Mouse (Mus musculus): ENCODE results near the gene Wfikkn1.
"Not testable (repeated sequence)": the region's sequence is repeated elsewhere in the genome, so short reads cannot be mapped to it uniquely, and the experiment has no call there.

The Wfikkn1 gene

GRCm38 (mm10) chr17:25885636-25886035 lies 5.0 kb upstream of the Wfikkn1 start:
- DNase-seq (ENCODE audit: low spot score in 2 of 2) = peak in 1 of 2 experiments; percentile 56

GRCm38 (mm10) chr17:25883824-25884223 lies 3.2 kb upstream of the Wfikkn1 start:
- DNase-seq (ENCODE audit: low spot score in 2 of 2) = no peak

GRCm38 (mm10) chr17:25883268-25883667 lies 2.6 kb upstream of the Wfikkn1 start:
- DNase-seq (ENCODE audit: low spot score in 2 of 2) = no peak

- DNase-seq (ENCODE audit: low spot score in 2 of 2) = no peak
Observed at GRCm38 (mm10) chr17:25882306-25882705, 1.6 kb upstream of the Wfikkn1 start.

- DNase-seq (ENCODE audit: low spot score in 2 of 2) = no peak
Observed at GRCm38 (mm10) chr17:25881691-25882090, 1.0 kb upstream of the Wfikkn1 start.

GRCm38 (mm10) chr17:25880913-25881641 lies 419 bp upstream of the Wfikkn1 start:
- no peak for DNase-seq (ENCODE audit: low spot score in 2 of 2)

- no peak for DNase-seq (ENCODE audit: low spot score in 2 of 2)
Observed at GRCm38 (mm10) chr17:25879750-25880149, 908 bp downstream of the Wfikkn1 start.

- DNase-seq (ENCODE audit: low spot score in 2 of 2) = peak in 1 of 2 experiments; percentile 54
Observed at GRCm38 (mm10) chr17:25879261-25879660, 1.4 kb downstream of the Wfikkn1 start.

- DNase-seq (ENCODE audit: low spot score in 2 of 2) = no peak
Observed at GRCm38 (mm10) chr17:25878611-25879180, 2.0 kb downstream of the Wfikkn1 start.

GRCm38 (mm10) chr17:25877741-25878610 lies 2.7 kb downstream of the Wfikkn1 start:
- no peak for DNase-seq (ENCODE audit: low spot score in 2 of 2)

GRCm38 (mm10) chr17:25877025-25877424 lies 3.6 kb downstream of the Wfikkn1 start:
- no peak for DNase-seq (ENCODE audit: low spot score in 2 of 2)

- no peak for DNase-seq (ENCODE audit: low spot score in 2 of 2)
Observed at GRCm38 (mm10) chr17:25876347-25876915, 4.2 kb downstream of the Wfikkn1 start.

GRCm38 (mm10) chr17:25875171-25876136 lies 5.2 kb downstream of the Wfikkn1 start:
- peak; percentile 86 to 92 for DNase-seq (ENCODE audit: low spot score in 2 of 2)

GRCm38 (mm10) chr17:25874721-25875170 lies 5.9 kb downstream of the Wfikkn1 start, which contains the start of gene Mettl26:
Mettl26 (plus strand) TSS chr17:25875074.
- peak; percentile 95 to 99 for DNase-seq (ENCODE audit: low spot score in 2 of 2)

GRCm38 (mm10) chr17:25874148-25874720 lies 6.4 kb downstream of the Wfikkn1 start:
- no peak for DNase-seq (ENCODE audit: low spot score in 2 of 2)

GRCm38 (mm10) chr17:25873405-25874147 lies 7.1 kb downstream of the Wfikkn1 start:
- DNase-seq (ENCODE audit: low spot score in 2 of 2) = no peak

GRCm38 (mm10) chr17:25872676-25873075 lies 8.0 kb downstream of the Wfikkn1 start:
- no peak for DNase-seq (ENCODE audit: low spot score in 2 of 2)

- not testable (repeated sequence) for DNase-seq (ENCODE audit: low spot score in 2 of 2)
Observed at GRCm38 (mm10) chr17:25871566-25871965, 9.1 kb downstream of the Wfikkn1 start.

- no peak for DNase-seq (ENCODE audit: low spot score in 2 of 2)
Observed at GRCm38 (mm10) chr17:25869954-25870353, 10.7 kb downstream of the Wfikkn1 start.

- DNase-seq (ENCODE audit: low spot score in 2 of 2) = no peak
Observed at GRCm38 (mm10) chr17:25869498-25869897, 11.2 kb downstream of the Wfikkn1 start.
